Mouse (Mus musculus) erythroblast, embryonic 14.5 days (primary cell): Measurements from ENCODE around the gene Sdad1. TPM values are rescaled to one million over a fixed set of nuclear protein-coding genes. Genes with fewer than 3 reads are reported as not detected.
A peak's percentile ranks its signal among the peaks of the same experiment; 100 is the strongest.
"Not testable (repeated sequence)": the region's sequence is repeated elsewhere in the genome, so short reads cannot be mapped to it uniquely, and the experiment has no call there.

Source experiments
- H3K27me3 ChIP-seq: 2 replicates; pipeline ENCODE4 v1.6.1; 2012; ENCODE audit warnings: inconsistent platforms; ENCODE audit not compliant: control insufficient read depth
- H3K36me3 ChIP-seq: 2 replicates; pipeline ENCODE4 v1.6.1; 2012; ENCODE audit warnings: mild to moderate bottlenecking, inconsistent platforms; ENCODE audit not compliant: control insufficient read depth
- H3K4me1 ChIP-seq: 2 replicates; pipeline ENCODE4 v1.6.1; 2012; ENCODE audit warnings: inconsistent platforms; ENCODE audit not compliant: control insufficient read depth
- H3K4me3 ChIP-seq: replicated peaks from 2 replicates; pipeline ENCODE3; 2012; ENCODE audit warnings: moderate library complexity, mild to moderate bottlenecking, inconsistent platforms
- H3K9me3 ChIP-seq: 2 replicates; pipeline ENCODE4 v1.6.1; 2012; ENCODE audit warnings: low read length, inconsistent platforms, mixed read lengths; ENCODE audit not compliant: control insufficient read depth
- GATA1 ChIP-seq: IDR thresholded peaks from 2 replicates; pipeline ENCODE4 v1.6.1; 2012; ENCODE audit warnings: low read length, inconsistent platforms, mixed read lengths
- TAL1 ChIP-seq: IDR thresholded peaks from 3 replicates; pipeline ENCODE4 v1.6.1; 2012; ENCODE audit warnings: low read length, inconsistent platforms, mixed read lengths
- polyA plus RNA-seq: library from polyadenylated mRNA; stranded (reverse); fragments of >175 nt; gene quantifications from 2 replicates; pipeline ENCODE4 v1.2.3, GENCODE M21; 2012

Gene Sdad1
- 0.13 and 0.55 TPM in 2 replicates for polyA plus RNA-seq

GRCm38 (mm10) chr5:92309681-92310511 is at the start of gene Sdad1:
Gene Sdad1, minus strand, starts transcription at chr5:92310479.
- peaks cover 28% of the 10 kb centered on the region for H3K4me1 ChIP-seq
- TF ChIP-seq GATA1 (no peak), TAL1 (no peak)
- peak within 1 kb of the TSS; percentile 84 for H3K4me3 ChIP-seq
- peaks cover 18% of the 10 kb centered on the region for H3K36me3 ChIP-seq
- H3K27me3 ChIP-seq: no peaks in the 10 kb centered on the region
- no peaks in the 10 kb centered on the region for H3K9me3 ChIP-seq

- TF ChIP-seq TAL1 (no peak), GATA1 (no peak)
- no peaks in the 10 kb centered on the region for H3K36me3 ChIP-seq
- H3K4me1 ChIP-seq: no peaks in the 10 kb centered on the region
- H3K27me3 ChIP-seq: no peaks in the 10 kb centered on the region
- no peaks in the 10 kb centered on the region for H3K9me3 ChIP-seq
- H3K4me3 ChIP-seq: no peak overlapping the region
Measured at GRCm38 (mm10) chr5:92358767-92359455, 48.6 kb upstream of the Sdad1 start.

GRCm38 (mm10) chr5:92358033-92358432 is 47.8 kb upstream of the Sdad1 start:
- Histone ChIP-seq H3K4me1 (peaks cover 2% of the 10 kb centered on the region), H3K27me3 (no peaks in the 10 kb centered on the region)
- no peak for TF ChIP-seq TAL1
- no peak for TF ChIP-seq GATA1

GRCm38 (mm10) chr5:92353517-92353916 is 43.2 kb upstream of the Sdad1 start:
- Histone ChIP-seq H3K36me3 (no peaks in the 10 kb centered on the region), H3K4me1 (peaks cover 13% of the 10 kb centered on the region), H3K9me3 (no peaks in the 10 kb centered on the region), H3K27me3 (peaks cover 2% of the 10 kb centered on the region), H3K4me3 (peak overlapping the region; percentile 43)
- TF ChIP-seq TAL1 (no peak), GATA1 (no peak)

More at GRCm38 (mm10) chr5:92358033-92358432, 47.8 kb upstream of the Sdad1 start:
- Histone ChIP-seq H3K36me3 (no peaks in the 10 kb centered on the region), H3K9me3 (no peaks in the 10 kb centered on the region), H3K4me3 (no peak overlapping the region)

- H3K4me3 ChIP-seq, H3K36me3 ChIP-seq, H3K9me3 ChIP-seq, H3K27me3 ChIP-seq: not testable (repeated sequence)
- H3K4me1 ChIP-seq: peaks cover 20% of the 10 kb centered on the region
Measured at GRCm38 (mm10) chr5:92352716-92353115, 42.4 kb upstream of the Sdad1 start.

GRCm38 (mm10) chr5:92349731-92350130 is 39.5 kb upstream of the Sdad1 start:
- H3K27me3 ChIP-seq: peaks cover 10% of the 10 kb centered on the region
- TF ChIP-seq TAL1: no peak
- no peak for TF ChIP-seq GATA1
- H3K36me3 ChIP-seq: no peaks in the 10 kb centered on the region
- peaks cover 24% of the 10 kb centered on the region for H3K4me1 ChIP-seq
- no peak overlapping the region for H3K4me3 ChIP-seq
- H3K9me3 ChIP-seq: no peaks in the 10 kb centered on the region

- no peaks in the 10 kb centered on the region for H3K9me3 ChIP-seq
- H3K36me3 ChIP-seq: no peaks in the 10 kb centered on the region
- peaks cover 24% of the 10 kb centered on the region for H3K4me1 ChIP-seq
- H3K4me3 ChIP-seq: peak within 1 kb of the TSS; percentile 29
- TF ChIP-seq GATA1: no peak
- no peak for TF ChIP-seq TAL1
- H3K27me3 ChIP-seq: peaks cover 10% of the 10 kb centered on the region
Measured at GRCm38 (mm10) chr5:92348794-92349413, 38.6 kb upstream of the Sdad1 start, which contains the start of gene Cxcl10. Gene Cxcl10, minus strand, starts transcription at chr5:92348889.

- H3K9me3 ChIP-seq: no peaks in the 10 kb centered on the region
- H3K27me3 ChIP-seq: peaks cover 10% of the 10 kb centered on the region
- peaks cover 22% of the 10 kb centered on the region for H3K4me1 ChIP-seq
- H3K36me3 ChIP-seq: no peaks in the 10 kb centered on the region
- TF ChIP-seq TAL1 (no peak), GATA1 (no peak)
- no peak overlapping the region for H3K4me3 ChIP-seq
Measured at GRCm38 (mm10) chr5:92345006-92345405, 34.7 kb upstream of the Sdad1 start.

- TF ChIP-seq GATA1 (no peak), TAL1 (no peak)
- no peaks in the 10 kb centered on the region for H3K27me3 ChIP-seq
Measured at GRCm38 (mm10) chr5:92340606-92341005, 30.3 kb upstream of the Sdad1 start.

More at GRCm38 (mm10) chr5:92340606-92341005, 30.3 kb upstream of the Sdad1 start:
- H3K9me3 ChIP-seq: no peaks in the 10 kb centered on the region
- H3K36me3 ChIP-seq: no peaks in the 10 kb centered on the region
- H3K4me1 ChIP-seq: no peaks in the 10 kb centered on the region
- no peak overlapping the region for H3K4me3 ChIP-seq
